Mouse (Mus musculus) heart, postnatal 36 days (tissue): Measurements from ENCODE around the gene Fabp7. TPM values are rescaled to one million over a fixed set of nuclear protein-coding genes. Genes with fewer than 3 reads are reported as not detected.
A peak's percentile ranks its signal among the peaks of the same experiment; 100 is the strongest.

Experiments
- DNase-seq, 2 experiments: peaks; one replicate each; pipeline ENCODE4 v3.0.0; 2021 to 2022
- intact Hi-C: fragments of 180-260 bp; cut with DNase I; formaldehyde crosslinking; loops from one replicate; pipeline ENCODE4 v1.15.1; 2025
- total RNA-seq, 2 experiments: library from RNA; stranded (reverse); gene quantifications; 2 replicates each; pipeline ENCODE4 v1.2.3; 2021

Gene Fabp7
- total RNA-seq, 2 experiments from 2014 or later: 0.64 to 1.0 TPM

DNA sequence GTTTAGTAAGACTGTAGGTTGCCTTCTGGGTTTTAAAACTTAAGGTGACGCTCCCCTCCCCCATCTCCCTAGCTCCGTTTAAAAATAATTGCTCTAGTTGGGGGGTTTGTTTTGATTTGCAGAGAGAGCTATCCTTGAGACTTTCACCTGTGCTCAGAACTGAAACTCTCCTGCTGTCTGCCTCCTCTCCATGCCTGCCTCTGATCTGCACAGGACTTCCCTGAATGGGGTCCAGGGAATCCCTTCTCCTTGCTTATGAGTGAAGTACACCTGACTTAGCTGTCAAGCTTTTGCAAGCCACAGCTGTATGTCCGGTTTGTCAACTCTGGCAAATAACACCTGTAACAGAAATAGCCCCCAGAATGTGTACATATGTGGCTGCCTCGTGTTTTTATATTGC is 10.9 kb downstream of the Fabp7 start:
- intact Hi-C loops: loop anchor here (1.0 to 10.0 kb wide), 3 partner anchors 52 to 333 kb away; partner anchors contain the start of gene Hsf2
- peak; percentile 7 to 22 for DNase-seq

DNA sequence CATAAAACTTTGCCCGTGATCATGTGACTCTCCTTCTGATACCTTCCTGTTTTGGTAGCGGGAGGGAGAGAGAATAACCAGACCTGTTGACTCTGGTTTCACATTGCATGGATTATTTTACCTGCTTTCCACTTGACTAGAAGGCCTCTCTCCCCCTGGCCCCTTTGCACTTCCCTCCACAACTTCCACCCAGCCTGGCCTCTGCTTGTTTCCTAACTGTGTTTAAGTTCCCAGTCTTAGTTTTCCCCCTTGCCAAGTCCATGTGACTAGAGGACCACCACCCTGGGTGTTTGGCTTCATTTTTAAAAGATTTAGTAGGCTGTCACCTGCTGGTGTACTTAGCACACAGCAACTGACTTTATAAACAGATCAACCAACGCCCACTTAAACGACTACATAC is 11.4 kb downstream of the Fabp7 start:
- intact Hi-C loops: loop anchor here (5.0 to 10.0 kb wide), 2 partner anchors 311 to 334 kb away; partner anchors contain the start of gene Hsf2
- peak; percentile 14 to 34 for DNase-seq

DNA sequence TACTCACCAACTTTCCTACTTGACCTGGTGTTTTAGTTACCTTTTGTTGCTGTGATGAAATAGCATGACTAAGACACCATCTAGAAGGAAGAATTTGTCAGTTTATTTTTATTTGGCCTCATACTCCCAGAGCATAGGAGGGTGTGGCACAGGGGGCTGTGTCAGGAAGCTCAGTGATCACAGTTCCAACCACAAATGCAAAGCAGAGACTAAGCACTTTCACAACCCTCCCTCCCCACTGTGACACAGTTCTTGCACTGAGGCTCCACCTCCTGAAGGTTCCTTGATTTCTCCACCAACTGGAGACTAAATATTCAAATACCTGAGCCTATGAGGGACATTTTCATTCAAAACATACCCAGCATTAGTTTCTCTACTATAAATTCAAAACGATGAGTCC is 14.8 kb downstream of the Fabp7 start:
- no peak for DNase-seq
- intact Hi-C loops: loop anchor here (5.0 to 10.0 kb wide), 2 partner anchors 315 to 337 kb away; partner anchors contain the start of gene Hsf2

DNA sequence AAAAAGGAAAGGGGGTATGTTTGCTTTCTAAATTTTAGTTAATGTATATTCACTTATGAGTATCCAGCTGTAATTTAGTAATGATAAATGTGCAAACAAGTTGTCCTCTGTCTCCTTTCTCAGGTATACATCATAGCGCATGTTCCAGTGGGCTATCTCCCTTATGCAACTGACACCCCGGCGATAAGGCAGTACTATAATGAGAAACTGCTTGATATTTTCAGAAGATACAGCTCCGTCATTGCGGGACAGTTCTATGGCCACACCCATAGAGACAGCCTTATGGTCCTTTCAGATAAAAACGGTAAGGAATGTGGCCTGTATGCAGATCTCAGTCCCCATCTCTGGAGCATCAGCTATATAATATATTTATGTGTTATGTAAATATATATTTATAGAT is 23.1 kb downstream of the Fabp7 start:
- no peak for DNase-seq
- intact Hi-C loops: no loop called here

DNA sequence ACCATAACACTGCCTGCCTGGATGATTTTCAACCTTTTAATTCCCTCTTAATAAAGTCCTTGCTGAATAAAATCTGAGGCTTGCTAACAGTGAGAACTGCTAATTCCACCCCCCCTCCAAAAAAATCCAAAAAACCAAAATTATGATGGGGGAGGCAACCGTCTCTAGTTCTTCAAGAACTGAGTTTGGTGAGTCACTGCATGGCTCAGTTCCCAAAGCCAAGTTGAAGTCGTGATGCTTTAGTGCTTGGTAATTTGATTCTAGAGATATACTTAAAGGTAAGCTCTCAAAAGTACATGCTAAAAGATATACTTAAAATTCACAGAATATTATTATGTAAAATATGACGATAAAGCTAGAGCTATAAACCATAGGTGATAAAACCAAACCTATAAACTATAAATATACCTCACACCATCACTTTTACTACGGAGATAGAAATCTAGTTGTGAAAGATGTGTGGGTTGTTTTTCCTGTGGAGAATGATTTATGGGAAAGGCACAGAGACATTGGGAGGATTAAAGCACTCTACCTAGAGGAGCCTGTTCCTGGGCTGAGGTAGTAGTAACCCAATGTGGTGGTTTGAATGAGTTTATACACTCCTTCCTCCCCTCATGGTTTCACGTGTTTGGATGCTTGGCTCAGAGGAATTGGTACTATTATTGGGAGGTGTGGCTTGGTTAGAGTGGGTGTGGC is 27.6 kb downstream of the Fabp7 start:
- no peak for DNase-seq
- intact Hi-C loops: no loop called here

DNA sequence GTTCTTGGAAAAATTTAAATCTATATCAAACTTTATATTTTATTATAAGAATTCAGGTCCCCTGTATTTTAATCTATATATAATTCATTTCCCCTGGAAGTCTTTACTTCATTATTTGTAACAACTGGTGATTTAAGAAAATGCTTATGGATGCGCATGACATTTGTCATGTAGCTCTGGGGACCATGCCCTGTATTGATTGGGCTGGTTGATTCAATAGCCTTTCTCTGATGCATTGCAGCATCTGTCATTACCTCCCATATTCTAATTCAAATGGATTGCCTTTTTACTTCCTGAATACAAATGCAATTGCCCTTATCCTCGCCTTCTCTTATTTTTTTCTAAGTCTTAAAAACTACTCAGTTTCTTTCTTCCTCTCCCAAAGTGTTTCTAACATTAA is 29.6 kb downstream of the Fabp7 start:
- no peak for DNase-seq
- intact Hi-C loops: no loop called here

DNA sequence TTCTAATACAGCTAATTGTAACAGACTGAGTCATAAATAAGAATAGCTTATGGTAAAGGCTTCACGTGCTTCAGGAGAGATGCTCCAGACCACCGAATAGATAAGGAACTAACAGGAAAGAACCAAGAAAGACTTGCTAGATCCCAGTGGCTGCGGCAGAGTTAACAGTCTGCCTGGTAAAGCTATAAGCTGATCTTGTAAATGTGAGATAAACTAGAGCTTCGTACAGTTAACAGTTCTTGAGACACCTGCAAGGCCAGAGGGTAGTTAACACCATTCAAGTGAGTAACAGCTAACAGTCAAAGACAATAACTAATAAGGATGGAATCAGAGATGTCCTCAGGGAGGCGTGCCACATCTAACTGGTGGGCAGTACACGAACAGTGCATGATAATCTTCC is 31.2 kb downstream of the Fabp7 start:
- intact Hi-C loops: no loop called here
- DNase-seq: no peak

DNA sequence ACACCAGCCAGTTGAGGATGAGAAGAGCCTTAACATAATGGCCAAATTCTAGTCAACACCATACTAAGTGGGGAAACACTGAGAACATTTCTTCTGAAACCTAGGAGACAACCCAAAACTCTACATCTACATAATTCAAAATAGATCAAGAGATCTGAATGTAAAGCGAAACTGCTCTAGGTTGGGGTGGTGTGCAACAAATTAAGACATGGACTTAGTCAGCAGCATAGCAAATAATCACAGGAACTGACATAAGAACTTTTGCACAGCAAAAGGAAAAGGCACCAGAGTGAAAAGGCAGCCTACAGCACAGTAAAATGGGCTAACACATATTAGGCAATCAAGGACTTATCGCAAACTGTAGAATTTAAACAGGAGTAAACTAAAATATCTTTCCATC is 34.5 kb downstream of the Fabp7 start:
- no peak for DNase-seq
- intact Hi-C loops: no loop called here

DNA sequence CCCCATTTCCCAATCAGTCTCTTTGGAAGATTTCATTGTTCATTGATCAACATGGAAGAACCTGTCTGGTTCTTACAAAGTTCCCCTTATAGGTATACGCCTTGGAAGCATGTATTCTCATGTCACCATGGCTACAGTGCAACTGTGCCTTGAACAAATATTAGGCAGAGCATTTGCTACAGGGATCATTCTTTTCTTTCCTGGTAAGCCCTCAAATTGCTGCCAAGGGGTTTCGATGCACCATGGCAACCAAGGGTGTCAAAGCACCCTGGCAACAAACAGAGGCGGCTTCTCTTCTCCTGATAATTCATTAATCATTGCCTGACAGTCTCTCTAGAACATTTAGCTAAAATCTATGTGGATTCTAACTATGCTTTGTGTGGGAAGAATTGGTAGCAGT is 37.8 kb downstream of the Fabp7 start:
- intact Hi-C loops: no loop called here
- DNase-seq: no peak

DNA sequence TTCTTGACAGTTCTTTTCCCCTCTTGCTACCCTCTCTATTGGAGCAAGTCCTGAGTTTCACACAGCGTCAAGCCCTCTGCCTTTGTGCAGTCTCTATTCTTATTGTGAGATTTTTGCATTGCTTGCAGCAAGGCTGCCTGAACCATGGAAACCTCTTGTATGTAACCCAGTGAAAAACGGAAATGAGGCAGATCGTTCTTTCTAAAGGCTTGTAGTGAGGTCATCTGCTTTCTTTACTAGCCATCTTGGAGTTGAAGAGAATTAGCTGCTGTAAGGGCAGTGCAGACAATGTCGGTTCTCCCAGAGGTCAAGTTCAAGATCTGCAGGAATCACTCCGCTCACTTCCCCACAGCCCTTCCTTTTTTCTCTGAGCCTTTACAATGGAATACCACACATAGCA is 44.0 kb downstream of the Fabp7 start:
- intact Hi-C loops: no loop called here
- DNase-seq: no peak

DNA sequence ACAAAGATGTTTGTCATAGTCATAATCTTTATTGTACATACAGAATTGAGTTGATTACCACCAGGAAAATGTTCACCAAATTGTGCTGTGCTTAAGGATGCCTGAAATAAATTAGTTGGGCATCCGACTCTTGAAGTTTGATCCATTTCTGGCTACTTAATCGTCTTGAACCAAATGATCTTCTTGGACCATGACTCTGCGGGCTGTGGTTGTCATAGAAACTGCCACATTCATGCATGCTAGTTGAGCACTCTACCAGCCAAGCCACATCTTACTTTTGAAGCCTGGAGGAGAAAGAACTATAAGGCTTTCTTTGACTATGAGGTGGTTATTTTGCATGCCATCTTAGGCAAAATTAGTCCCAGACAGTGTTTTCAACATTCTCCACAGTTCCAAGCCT is 44.9 kb downstream of the Fabp7 start:
- intact Hi-C loops: no loop called here
- no peak for DNase-seq

DNA sequence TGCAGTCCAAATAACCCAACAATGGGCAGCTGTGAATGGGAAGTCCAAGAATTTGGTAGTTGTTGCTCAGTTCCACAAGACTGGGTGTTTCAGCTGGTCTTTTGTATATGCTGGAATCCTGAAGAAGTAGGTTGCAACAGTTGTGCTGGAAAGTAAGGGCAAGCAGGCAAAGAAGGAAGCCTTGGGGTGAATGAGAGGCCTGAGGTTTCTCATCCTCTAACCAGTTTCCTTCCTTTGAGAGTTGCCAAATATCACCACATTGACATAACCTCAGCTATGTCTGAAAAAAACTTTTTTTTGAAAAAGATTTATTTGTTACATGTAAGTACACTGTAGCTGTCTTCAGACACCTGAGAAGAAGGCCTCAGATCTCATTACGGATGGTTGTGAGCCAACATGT is 50.4 kb downstream of the Fabp7 start:
- intact Hi-C loops: no loop called here
- no peak for DNase-seq

DNA sequence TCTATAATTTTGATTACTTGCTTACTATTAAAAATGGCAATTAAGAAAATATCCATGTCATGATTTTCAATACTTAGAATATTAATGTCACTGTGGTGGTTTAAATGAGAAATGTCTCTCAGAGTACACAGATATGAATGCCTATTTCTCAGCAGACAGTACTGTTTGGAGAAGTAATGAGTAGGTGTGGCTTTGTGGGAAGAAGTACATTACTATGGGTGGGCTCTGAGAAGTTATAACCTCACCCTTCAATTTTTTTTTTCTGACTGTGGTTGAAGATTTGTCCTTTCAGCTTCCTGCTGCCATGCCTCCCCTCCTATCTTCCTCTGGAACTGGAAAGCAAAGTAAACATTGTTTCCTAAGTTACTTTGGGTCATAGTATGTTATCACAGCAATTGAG is 51.3 kb downstream of the Fabp7 start:
- intact Hi-C loops: no loop called here
- no peak for DNase-seq

Other genes starting within 250 kb of the Fabp7 start
- under 1 TPM; 0.31 to 0.79 TPM for gene Pkib, start 152.9 kb upstream of the Fabp7 start, total RNA-seq
- gene Smpdl3a, start 9.5 kb downstream of the Fabp7 start, total RNA-seq: 10 to 100 TPM; 59.1 to 64.4 TPM